Mouse (Mus musculus): Measurements from ENCODE around the gene Spag9.

- TF ChIP-seq EP300 (IDR thresholded peaks at IDR 0.05; ENCODE audit: insufficient read depth, low read depth, low read length) (no peak), POLR2A (IDR thresholded peaks at IDR 0.05; ENCODE audit: insufficient read depth, low read depth, low read length) (no peak)
These were observed 167.3 kb downstream of the Spag9 start for GRCm38 (mm10) chr11:94163005-94163767.

All from heart, adult 2 months (tissue).